Mouse (Mus musculus): Measurements from ENCODE around the gene Spata19. TPM values are rescaled to one million over a fixed set of nuclear protein-coding genes. Genes with fewer than 3 reads are reported as not detected.

Gene Spata19
- 1 to 10 TPM in 2 of 4 experiments, under 1 TPM in 2; 0.51 to 1.9 (median 0.88) TPM for total RNA-seq (2022)

DNA sequence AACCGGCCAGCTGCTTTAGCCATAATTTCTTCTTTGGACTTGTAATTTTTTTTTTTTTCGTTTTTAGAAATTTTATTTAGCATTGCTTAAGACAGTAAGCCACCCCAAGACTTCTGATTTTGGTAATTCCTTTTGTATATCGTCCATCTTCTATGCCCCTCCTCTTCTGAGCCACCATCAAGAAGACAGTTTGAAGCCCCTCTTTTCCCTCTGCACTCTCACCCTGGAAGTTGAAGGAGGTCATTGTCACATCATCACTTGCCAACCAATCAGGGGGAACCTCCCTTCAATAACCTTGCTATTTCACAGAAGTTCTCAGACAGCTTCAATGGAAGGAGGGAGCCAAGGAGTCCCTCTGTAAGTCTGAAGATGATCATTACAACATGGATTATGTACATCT, at the start of gene Spata19:
Gene Spata19 (plus strand): TSS at position 301 of the 400 bp plus-strand sequence.
- DNase-seq (ENCODE audit: low spot score in 2 of 2) = no peak

DNA sequence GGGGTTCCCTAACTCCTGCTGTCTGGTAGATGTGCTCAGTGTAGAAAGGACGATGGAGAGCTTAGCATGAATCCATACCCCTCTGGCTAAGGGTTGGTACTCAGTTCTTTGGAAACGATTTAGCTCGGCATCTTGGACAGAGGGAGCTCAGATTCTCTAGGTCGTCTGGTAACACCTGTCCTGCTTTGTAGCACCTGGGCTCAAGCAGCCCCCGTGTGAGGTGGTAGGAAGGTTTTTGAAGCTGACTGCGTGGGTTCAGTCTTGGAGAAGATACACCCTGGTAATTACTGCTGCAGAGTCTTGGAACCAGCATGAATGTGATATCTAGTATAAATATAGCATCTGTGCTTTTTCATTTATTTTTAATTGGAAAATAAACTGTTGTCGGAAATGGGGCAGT, 43.5 kb upstream of the Spata19 start:
- peak in 1 of 2 experiments; percentile 52 for DNase-seq (ENCODE audit: low spot score in 2 of 2)

DNA sequence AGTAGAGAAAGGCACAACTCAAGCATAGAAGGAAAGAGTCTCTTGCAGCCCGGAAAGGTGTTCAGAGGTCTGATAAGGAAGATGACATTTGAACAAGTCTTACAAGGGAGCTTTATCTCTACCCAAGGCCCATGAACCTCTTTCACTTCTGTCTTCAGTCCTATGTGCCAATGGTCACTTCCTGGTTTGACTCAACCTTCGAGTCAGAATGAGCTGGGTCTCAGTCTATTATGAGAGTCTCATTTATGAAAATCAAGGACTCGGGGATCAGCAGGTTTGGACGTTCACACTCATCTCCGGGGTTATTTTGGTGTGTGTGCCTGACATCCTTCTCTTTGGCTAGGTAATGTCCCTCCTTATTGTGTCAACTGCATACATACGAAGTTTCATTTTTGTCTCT, 38.7 kb upstream of the Spata19 start:
- no peak for DNase-seq (ENCODE audit: low spot score in 2 of 2)

DNA sequence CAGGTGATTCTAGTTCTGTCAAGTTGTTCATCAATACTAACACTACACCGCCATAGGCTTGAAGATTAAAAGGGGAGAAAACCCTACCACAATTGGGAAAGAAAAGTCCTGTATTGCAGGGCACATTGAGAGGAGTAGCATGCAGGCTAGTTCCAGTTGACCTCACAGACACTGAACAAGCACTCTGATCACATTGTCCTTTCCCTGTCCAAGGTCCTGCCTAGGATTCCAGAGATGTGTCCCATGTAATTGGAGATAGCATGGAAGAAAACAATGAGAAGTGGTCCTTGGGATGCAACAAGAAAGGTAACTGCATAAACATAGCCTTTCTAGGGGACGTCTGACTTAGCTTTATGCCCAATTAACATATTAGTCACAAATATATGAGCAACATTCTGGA, 29.4 kb upstream of the Spata19 start:
- DNase-seq (ENCODE audit: low spot score in 2 of 2) = no peak

DNA sequence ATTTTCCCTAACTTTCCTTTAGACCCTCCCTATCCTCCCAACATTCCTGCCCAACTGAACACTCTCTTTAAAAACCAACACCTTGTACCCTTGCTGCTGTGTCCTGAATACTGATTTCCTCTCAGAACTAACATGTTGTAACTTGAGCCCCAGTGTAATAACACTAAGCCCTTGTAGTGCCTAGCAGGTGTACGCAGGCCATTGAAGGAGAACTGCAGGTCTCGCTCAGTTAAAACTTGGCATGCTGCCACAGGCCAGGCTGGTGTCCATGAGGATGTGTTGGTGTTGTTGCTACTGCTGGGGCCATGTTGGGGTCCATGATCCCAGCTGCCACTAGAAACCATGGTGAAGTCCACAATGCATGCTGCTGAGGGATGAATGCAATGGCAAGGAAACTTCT, 27.5 kb upstream of the Spata19 start:
- DNase-seq (ENCODE audit: low spot score in 2 of 2) = no peak

DNA sequence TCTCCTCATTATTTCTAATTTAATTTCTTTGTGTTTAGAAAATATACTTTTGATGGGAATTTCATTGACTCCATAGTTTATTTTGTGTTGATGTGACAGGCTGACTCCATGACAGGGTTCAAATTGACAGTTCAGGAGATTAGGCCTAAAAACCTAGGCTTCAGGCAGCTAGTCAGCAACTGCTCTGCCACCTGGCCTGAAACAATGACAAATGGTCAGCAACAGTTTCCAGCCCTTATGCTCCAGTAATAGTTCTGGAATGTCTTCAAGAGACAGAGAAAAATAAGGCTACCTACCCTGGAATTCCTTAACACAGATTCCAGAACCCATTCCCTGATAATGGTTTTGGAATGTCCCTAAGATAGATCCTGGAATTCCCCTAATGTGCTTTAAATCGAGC, 20.9 kb upstream of the Spata19 start:
- no peak for DNase-seq (ENCODE audit: low spot score in 2 of 2)

DNA sequence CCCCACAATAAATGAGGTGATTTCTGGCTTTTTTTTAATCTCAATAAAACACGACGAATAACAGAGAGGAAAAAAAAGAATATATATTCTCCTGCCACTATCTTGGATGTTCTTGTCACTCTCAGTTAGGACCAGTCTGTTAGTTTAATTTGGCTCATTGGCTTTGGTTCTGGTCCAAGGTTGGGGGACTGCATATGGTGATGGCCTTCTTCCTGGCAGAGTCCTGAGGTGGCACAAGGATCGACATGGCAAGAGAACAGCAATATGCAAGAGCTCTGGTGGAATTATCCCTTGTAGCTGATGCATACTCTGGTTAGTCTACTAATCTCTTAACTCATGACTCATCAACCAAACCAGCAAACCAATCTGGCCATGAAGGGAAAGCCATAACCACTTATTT, 9.6 kb upstream of the Spata19 start:
- no peak for DNase-seq (ENCODE audit: low spot score in 2 of 2)

DNA sequence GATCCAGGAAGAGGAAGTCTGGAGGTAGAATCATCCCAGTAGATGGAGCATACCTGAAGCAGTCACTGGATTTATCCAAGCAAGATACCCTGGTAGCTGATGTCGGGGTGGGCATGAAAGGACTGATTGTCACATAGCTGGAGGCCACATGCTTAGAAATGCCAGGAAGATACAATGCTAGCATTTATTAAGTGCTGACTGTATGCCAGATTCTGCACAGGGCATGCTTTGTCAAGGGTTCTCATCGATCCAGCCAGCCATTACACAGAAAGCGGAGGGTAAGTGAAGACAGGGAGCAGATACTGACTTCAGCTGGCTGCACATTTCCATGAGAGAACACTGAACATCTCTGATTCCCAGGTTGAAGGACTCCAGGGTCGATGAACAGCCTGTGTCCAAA, 4.6 kb downstream of the Spata19 start:
- DNase-seq (ENCODE audit: low spot score in 2 of 2) = peak in 1 of 2 experiments; percentile 44

DNA sequence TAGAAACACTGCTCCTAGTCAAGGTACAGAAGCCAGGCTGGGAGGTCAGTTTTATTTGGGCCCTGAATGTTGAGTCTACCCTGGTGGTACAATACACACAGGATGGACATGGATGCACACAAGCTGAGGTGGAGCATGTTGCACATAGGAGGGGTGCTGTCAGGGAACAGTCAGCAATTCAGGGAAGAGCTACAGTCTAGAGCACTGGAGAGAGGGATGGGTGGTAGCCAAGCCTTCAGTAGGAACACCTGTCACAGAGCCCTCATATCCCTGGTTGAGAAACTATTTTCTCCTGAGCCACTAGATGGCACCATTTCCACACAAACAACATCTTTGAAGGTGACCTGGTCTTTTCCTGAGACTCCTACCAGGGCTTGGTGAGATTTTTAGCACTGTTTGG, 13.1 kb downstream of the Spata19 start:
- no peak for DNase-seq (ENCODE audit: low spot score in 2 of 2)

DNA sequence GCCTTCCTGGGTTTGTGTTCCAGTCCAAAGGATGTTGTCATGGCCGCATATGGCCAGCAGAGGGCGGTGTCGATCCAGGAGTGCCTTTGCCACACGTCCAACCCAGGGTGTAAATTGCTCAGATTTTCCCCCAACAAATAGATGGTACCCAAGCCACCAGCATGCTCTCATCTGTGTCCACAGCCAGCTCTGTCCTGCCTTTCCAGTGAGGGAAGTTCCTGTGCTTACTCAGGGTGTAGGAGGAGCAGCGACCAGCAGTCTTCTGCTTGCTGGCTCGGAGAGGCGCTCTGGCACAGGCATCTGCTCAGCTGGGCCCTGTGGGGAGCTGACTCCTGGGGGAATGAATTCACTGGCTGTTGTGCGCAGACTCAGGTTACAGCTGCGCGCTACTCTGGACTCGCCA, 17.5 kb downstream of the Spata19 start:
- peak; percentile 68 to 84 for DNase-seq (ENCODE audit: low spot score in 2 of 2)

DNA sequence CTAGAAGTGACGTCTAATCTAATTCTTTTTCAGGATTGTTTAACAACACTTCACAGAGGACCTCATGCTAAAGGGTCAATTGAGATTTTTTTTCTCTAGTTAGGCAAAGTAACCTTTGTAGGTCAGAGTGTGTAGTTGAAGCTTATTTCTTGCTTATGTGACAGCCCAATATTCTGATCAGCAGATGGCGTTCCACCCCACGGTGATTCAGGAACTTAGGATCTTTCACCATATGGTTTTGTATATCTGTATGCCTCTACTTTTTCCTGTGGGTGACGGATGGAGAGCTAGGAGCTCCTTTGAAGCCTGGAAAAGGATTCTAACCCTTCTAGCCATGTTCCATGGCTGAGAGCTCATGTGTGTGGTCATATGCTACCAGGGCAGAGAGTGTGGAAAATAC, 27.9 kb downstream of the Spata19 start:
- DNase-seq (ENCODE audit: low spot score in 2 of 2) = no peak

DNA sequence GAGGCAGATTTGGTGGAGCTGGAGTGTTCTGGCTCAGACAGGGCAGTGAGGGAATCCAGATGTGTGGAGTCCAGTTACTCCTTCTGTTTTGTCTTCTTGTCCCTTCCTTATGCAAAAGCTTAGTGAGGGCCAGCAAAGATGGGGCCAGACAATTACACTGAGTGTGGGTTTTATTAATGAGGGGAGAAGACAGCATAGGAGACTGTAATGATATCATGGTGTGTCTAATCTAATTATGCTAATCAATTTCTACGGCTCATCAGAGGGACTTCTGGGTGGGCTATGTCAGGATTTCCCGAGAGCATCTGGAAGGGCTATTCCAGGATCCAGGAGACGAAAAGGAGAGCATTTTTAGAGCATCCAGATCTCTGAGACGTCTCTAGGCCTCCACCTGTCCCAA, 32.0 kb downstream of the Spata19 start:
- no peak for DNase-seq (ENCODE audit: low spot score in 2 of 2)

DNA sequence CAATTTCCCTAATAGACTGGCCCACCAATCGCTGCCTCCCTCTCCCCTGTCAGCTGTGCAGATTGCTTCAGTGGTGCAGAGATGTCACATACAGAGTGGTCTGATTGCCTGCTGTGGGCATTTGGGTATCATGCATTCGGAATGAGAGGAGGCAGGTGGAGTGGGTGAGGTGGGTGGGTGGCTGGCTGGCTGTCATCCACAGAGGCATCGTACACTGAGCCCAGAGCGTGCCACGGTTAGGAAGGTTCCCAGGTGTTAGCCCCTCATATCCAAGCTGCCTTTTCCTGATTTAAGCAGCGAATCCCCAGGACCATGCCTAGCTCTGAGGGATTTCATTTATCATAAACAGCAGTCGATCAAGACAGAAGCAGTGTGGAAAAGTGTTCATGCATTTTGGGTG, 36.7 kb downstream of the Spata19 start:
- no peak for DNase-seq (ENCODE audit: low spot score in 2 of 2)

DNA sequence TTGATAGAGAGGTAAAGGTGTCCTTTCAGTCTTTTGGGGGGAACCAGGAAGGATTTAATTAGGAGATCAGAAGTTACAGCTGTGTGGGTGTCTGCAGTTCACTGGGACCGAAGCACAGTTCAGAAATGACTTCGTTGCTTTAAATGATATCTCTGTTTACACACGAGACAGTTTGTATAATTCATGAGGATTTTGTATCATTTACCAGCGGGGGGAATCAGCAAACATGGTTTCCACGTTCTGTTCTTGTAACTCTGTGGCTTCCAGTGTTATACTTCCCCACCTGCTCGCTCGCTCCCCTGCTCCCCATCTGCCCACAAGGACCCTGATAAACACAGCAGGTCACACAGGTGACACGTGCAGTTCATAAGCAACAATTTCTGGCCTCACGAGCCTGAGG, 39.3 kb downstream of the Spata19 start:
- no peak for DNase-seq (ENCODE audit: low spot score in 2 of 2)

DNA sequence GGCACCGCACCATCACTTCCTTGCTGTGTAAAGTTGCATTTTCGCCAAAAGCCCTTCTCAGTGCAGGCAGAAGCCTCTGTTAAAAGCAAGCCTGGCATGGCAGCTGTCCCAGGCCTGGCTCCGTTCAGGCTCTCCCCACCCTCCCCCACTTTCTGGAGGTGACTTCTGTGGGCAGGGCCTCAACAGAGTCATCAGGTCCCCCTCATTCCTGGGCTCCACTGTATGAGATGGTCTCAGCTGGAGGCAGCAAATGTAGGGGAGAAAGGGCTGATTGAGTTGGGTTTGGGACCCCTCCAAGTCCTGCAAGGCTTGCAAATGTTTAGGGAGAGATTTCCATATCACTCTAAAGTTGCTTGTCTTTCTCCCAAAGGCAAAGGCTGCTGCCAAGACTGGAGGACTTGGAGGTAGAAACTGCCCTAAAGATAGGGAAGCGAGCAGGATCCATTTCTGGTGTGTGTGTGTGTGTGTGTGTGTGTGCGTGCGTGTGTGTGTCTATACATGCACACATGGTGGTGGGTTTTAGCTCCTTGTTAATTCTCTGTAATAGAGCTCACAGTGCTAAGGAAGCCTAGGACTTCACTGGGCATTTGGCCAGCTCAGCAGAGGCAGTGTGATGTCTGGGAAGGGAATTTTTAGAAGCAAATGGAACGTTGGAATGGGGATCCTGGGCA, 40.9 kb downstream of the Spata19 start:
- peak in 1 of 2 experiments; percentile 55 for DNase-seq (ENCODE audit: low spot score in 2 of 2)

DNA sequence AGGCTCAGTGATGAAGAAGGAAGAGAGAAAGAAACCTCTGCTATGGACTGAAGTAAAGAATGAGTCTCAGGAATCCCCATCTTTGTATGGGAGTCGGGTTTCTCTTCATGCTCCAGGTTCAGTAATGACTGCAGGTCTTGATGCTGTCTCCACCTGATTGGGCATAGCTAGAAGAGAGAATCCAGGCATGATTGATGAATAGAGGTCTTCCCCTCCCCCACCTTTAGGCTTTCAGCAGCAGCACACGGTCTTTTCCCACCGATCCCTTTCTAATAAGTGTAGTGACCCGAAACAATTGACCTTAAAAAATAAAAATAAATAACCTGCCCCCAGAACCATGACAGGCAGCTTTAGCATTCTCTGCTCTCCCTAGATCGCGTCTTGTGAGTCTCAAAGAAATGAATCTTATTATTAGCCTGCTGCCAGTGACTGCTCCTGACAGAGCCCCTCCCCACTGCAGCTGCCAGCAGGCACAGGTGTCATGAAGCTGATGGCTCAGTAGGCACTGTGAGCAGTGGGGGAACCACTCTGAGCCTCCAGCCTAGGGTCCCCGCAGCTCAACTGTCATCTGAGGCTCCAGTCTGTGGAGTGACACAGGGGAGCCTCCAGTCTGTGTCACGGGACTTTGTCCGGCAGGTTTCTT, 53.3 kb downstream of the Spata19 start:
- no peak for DNase-seq (ENCODE audit: low spot score in 2 of 2)

Other genes with a start within 250 kb of the Spata19 start
- gene Jam3, start 241.4 kb upstream of the Spata19 start, total RNA-seq (2022) = 10 to 100 TPM; 34.7 to 44.4 (median 38.4) TPM
- gene Igsf9b, start 97.6 kb upstream of the Spata19 start, total RNA-seq (2022) = 10 to 100 TPM; 47.5 to 53.8 (median 50.6) TPM